13 mouse cellular contexts compared by ENCODE assay signal in genomic region chr12:72005307-72005706, GRCm38 (mm10).
"Had no signal": no experiment of that assay in that cellular context is flagged by ENCODE, and none has a peak within 500 bp of the region (broad histone marks: within the 10 kb centered on the region; RNA-seq: fewer than 3 reads in every experiment).

No protein-coding gene starts in this region.

- H3K9ac ChIP-seq: liver, embryonic 13.5 days had no signal

- H3K27ac ChIP-seq: kidney, postnatal 0 days; layer of hippocampus, adult 2 months; left cerebral cortex, adult 2 months; liver, embryonic 13.5 days had no signal

- H3K4me2 ChIP-seq: liver, embryonic 13.5 days; midbrain, embryonic 11.5 days had no signal

- H3K9me3 ChIP-seq: liver, embryonic 13.5 days had no signal

- H3K4me1 ChIP-seq: liver, embryonic 13.5 days had no signal

- DNase-seq: kidney, postnatal 25 days; layer of hippocampus, postnatal 36 days; liver, embryonic 13.5 days; lung, adult 2 months; lung, postnatal 14 days; lung, postnatal 4 days; midbrain, embryonic 14.5 days; thymus, adult 18-20 months; thymus, postnatal 36 days had no signal

- H3K4me3 ChIP-seq: layer of hippocampus, adult 2 months; left cerebral cortex, adult 2 months; liver, embryonic 13.5 days had no signal

- H3K27me3 ChIP-seq: liver, embryonic 13.5 days had no signal

- H3K36me3 ChIP-seq: liver, embryonic 13.5 days had no signal
